Mouse (Mus musculus): ENCODE data around the gene Ei24. TPM values are rescaled to one million over a fixed set of nuclear protein-coding genes. Genes with fewer than 3 reads are reported as not detected.

The Ei24 gene
- polyA plus RNA-seq, 1 experiment from 2014 or later, result 60.8 TPM

GRCm38 (mm10) chr9:36826612-36827363, 29.6 kb upstream of the Ei24 start:
- no peak overlapping the region for H3K4me2 ChIP-seq (replicated peaks; ENCODE audit: low read depth)
- 48% methylated on average over 2 of the region's 2 CpGs for WGBS
- ATAC-seq, result no peak
- H3K9me3 ChIP-seq (ENCODE audit: control insufficient read depth), result no peaks in the 10 kb centered on the region
- no peak overlapping the region for H3K9ac ChIP-seq (ENCODE audit: low read depth, low read length)
- no peak for TF ChIP-seq CTCF (IDR thresholded peaks at IDR 0.05; ENCODE audit: low read depth)
- H3K36me3 ChIP-seq (ENCODE audit: control insufficient read depth, insufficient read depth), result no peaks in the 10 kb centered on the region
- no peaks in the 10 kb centered on the region for H3K27me3 ChIP-seq (replicated peaks; ENCODE audit: control insufficient read depth, insufficient read depth, low read length)
- no peaks in the 10 kb centered on the region for H3K4me1 ChIP-seq (replicated peaks; ENCODE audit: control insufficient read depth, insufficient read depth, low read length)
- no peak overlapping the region for H3K27ac ChIP-seq (ENCODE audit: low read depth, low read length)
- H3K4me3 ChIP-seq (ENCODE audit: low read depth, low read length), result no peak overlapping the region

DNA sequence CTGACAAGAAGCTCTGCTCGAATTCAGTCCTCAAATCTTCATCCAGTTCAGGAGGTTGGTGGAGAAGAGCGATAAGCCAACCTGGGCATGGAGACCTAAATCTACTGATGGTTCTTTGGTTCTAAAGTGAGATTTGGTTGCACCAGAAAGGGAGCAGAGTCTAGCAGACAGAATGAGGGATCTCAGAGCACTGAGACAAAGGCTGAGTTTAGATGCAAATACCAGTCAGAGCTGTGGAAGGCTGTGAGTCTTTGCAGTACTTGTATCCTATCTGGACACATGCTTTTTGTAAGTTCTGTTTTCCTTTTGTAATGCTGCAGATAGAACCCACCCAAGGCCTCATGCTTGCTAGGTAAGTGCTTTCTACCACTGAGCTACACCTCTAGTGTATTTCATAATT, 24.8 kb upstream of the Ei24 start:
- no peaks in the 10 kb centered on the region for H3K27me3 ChIP-seq (replicated peaks; ENCODE audit: control insufficient read depth, insufficient read depth, low read length)
- no peak overlapping the region for H3K4me3 ChIP-seq (ENCODE audit: low read depth, low read length)
- 27% methylated on average over 2 of the region's 2 CpGs for WGBS
- no peak overlapping the region for H3K9ac ChIP-seq (ENCODE audit: low read depth, low read length)
- H3K27ac ChIP-seq (ENCODE audit: low read depth, low read length), result no peak overlapping the region
- ATAC-seq, result no peak
- no peaks in the 10 kb centered on the region for H3K36me3 ChIP-seq (ENCODE audit: control insufficient read depth, insufficient read depth)
- H3K4me2 ChIP-seq (replicated peaks; ENCODE audit: low read depth), result no peak overlapping the region
- H3K4me1 ChIP-seq (replicated peaks; ENCODE audit: control insufficient read depth, insufficient read depth, low read length), result no peaks in the 10 kb centered on the region
- TF ChIP-seq CTCF (IDR thresholded peaks at IDR 0.05; ENCODE audit: low read depth), result no peak
- H3K9me3 ChIP-seq (ENCODE audit: control insufficient read depth), result no peaks in the 10 kb centered on the region

DNA sequence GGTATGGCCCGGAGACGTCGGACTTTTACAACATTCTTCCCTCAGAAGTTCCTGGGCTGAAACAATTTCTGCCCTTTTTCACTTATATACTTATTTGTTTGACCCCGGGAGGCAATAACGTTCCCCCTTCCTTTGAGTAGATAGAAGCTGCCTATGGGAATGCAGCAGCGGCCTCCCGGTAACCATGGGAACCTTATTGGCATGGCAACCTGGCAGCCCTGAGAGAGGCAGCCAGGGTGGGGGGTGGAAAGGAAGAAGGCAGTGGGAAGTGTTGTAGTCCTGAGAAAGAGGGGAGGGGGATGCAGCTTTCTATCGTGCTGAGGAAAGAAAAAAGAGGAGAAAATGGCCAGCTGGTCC, 24.4 kb upstream of the Ei24 start, which contains the start of gene Fez1:
Fez1 (plus strand) TSS at position 221 of the 357 bp plus-strand sequence.
- Histone ChIP-seq H3K36me3 (ENCODE audit: control insufficient read depth, insufficient read depth) (no peaks in the 10 kb centered on the region), H3K4me1 (replicated peaks; ENCODE audit: control insufficient read depth, insufficient read depth, low read length) (no peaks in the 10 kb centered on the region), H3K9ac (ENCODE audit: low read depth, low read length) (no peak within 1 kb of the TSS), H3K4me2 (replicated peaks; ENCODE audit: low read depth) (no peak within 1 kb of the TSS), H3K27me3 (replicated peaks; ENCODE audit: control insufficient read depth, insufficient read depth, low read length) (no peaks in the 10 kb centered on the region), H3K27ac (ENCODE audit: low read depth, low read length) (no peak within 1 kb of the TSS), H3K4me3 (ENCODE audit: low read depth, low read length) (no peak within 1 kb of the TSS), H3K9me3 (ENCODE audit: control insufficient read depth) (no peaks in the 10 kb centered on the region)
- no peak for ATAC-seq
- no peak for TF ChIP-seq CTCF (IDR thresholded peaks at IDR 0.05; ENCODE audit: low read depth)
- WGBS, result 2% methylated on average over 8 of the region's 8 CpGs

DNA sequence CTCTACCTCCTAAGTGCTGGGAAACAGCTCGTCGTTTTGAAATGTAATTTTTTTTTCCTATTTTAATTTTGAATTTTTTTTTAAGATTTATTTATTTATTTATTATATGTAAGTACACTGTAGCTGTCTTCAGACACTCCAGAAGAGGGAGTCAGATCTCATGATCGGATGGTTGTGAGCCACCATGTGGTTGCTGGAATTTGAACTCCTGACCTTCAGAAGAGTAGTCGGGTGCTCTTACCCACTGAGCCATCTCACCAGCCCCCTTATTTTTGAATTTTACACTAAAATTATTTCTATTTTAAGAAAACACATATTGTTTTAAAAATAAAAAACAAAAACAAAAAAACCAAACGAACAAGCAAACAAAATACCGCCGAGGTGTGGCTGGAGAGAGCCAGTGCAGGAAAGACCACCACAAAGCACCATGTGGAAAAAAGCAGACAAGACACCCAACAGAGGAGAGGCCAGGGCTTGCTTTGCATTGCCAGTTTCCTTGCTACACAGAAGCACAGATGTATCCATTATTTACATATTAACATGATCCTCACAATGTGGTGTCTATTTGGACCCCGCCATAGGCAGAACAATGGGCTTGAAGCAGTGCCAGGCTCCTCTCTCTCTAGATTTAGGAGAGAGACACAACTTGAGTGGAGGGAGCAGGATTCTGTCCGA, 23.9 kb upstream of the Ei24 start:
- no peak for TF ChIP-seq CTCF (IDR thresholded peaks at IDR 0.05; ENCODE audit: low read depth)
- 47% methylated on average over 9 of the region's 9 CpGs for WGBS
- Histone ChIP-seq H3K4me3 (ENCODE audit: low read depth, low read length) (no peak overlapping the region), H3K9me3 (ENCODE audit: control insufficient read depth) (no peaks in the 10 kb centered on the region), H3K9ac (ENCODE audit: low read depth, low read length) (no peak overlapping the region), H3K4me2 (replicated peaks; ENCODE audit: low read depth) (no peak overlapping the region), H3K27me3 (replicated peaks; ENCODE audit: control insufficient read depth, insufficient read depth, low read length) (no peaks in the 10 kb centered on the region), H3K27ac (ENCODE audit: low read depth, low read length) (no peak overlapping the region), H3K4me1 (replicated peaks; ENCODE audit: control insufficient read depth, insufficient read depth, low read length) (no peaks in the 10 kb centered on the region), H3K36me3 (ENCODE audit: control insufficient read depth, insufficient read depth) (no peaks in the 10 kb centered on the region)
- ATAC-seq, result no peak

- TF ChIP-seq CTCF (IDR thresholded peaks at IDR 0.05; ENCODE audit: low read depth), result no peak
- Histone ChIP-seq H3K27me3 (replicated peaks; ENCODE audit: control insufficient read depth, insufficient read depth, low read length) (no peaks in the 10 kb centered on the region), H3K4me2 (replicated peaks; ENCODE audit: low read depth) (no peak overlapping the region), H3K9ac (ENCODE audit: low read depth, low read length) (no peak overlapping the region), H3K4me1 (replicated peaks; ENCODE audit: control insufficient read depth, insufficient read depth, low read length) (no peaks in the 10 kb centered on the region), H3K4me3 (ENCODE audit: low read depth, low read length) (no peak overlapping the region), H3K9me3 (ENCODE audit: control insufficient read depth) (no peaks in the 10 kb centered on the region), H3K27ac (ENCODE audit: low read depth, low read length) (no peak overlapping the region), H3K36me3 (ENCODE audit: control insufficient read depth, insufficient read depth) (no peaks in the 10 kb centered on the region)
- ATAC-seq, result no peak
- WGBS, result 59% methylated on average over 4 of the region's 4 CpGs
These were observed 21.7 kb upstream of the Ei24 start for GRCm38 (mm10) chr9:36818905-36819304.

GRCm38 (mm10) chr9:36814486-36814885, 17.3 kb upstream of the Ei24 start:
- TF ChIP-seq CTCF (IDR thresholded peaks at IDR 0.05; ENCODE audit: low read depth), result peak; percentile 30
- Histone ChIP-seq H3K27ac (ENCODE audit: low read depth, low read length) (no peak overlapping the region), H3K4me2 (replicated peaks; ENCODE audit: low read depth) (no peak overlapping the region), H3K4me3 (ENCODE audit: low read depth, low read length) (no peak overlapping the region), H3K9ac (ENCODE audit: low read depth, low read length) (no peak overlapping the region), H3K4me1 (replicated peaks; ENCODE audit: control insufficient read depth, insufficient read depth, low read length) (no peaks in the 10 kb centered on the region), H3K27me3 (replicated peaks; ENCODE audit: control insufficient read depth, insufficient read depth, low read length) (no peaks in the 10 kb centered on the region), H3K36me3 (ENCODE audit: control insufficient read depth, insufficient read depth) (no peaks in the 10 kb centered on the region), H3K9me3 (ENCODE audit: control insufficient read depth) (no peaks in the 10 kb centered on the region)
- no peak for ATAC-seq
- 70% methylated on average over 3 of the region's 3 CpGs for WGBS

All from intestine, postnatal 0 days (tissue).